Mouse (Mus musculus) hindbrain, embryonic 16.5 days (tissue): ENCODE results near the gene Zfp553. TPM values are rescaled to one million over a fixed set of nuclear protein-coding genes. Genes with fewer than 3 reads are reported as not detected.

ENCODE experiments used
- ATAC-seq: fragments of 200-750 bp; cut with Nextera tagmentation; 2 replicates; pipeline ENCODE4 v1.8.0; 2017; ENCODE audit warnings: moderate TSS enrichment, moderate library complexity
- H3K27ac ChIP-seq: fragments of 300-500 bp; sonication (generic); 2 replicates; pipeline ENCODE4 v1.5.1; 2014; ENCODE audit warnings: low read depth, mild to moderate bottlenecking, control low read depth, low read length, moderate library complexity
- H3K27me3 ChIP-seq: fragments of 300-500 bp; sonication (generic); replicated peaks from 2 replicates; pipeline ENCODE4 v1.6.1; 2014; ENCODE audit warnings: low read length; ENCODE audit not compliant: control insufficient read depth, insufficient read depth
- H3K36me3 ChIP-seq: fragments of 300-500 bp; sonication (generic); 2 replicates; pipeline ENCODE4 v1.6.1; 2014; ENCODE audit warnings: mild to moderate bottlenecking, low read length, moderate library complexity, mixed read lengths; ENCODE audit not compliant: control insufficient read depth, insufficient read depth
- H3K4me1 ChIP-seq: fragments of 300-500 bp; sonication (generic); 2 replicates; pipeline ENCODE4 v1.6.1; 2014; ENCODE audit warnings: low read depth, low read length; ENCODE audit not compliant: control insufficient read depth, insufficient read depth
- H3K4me2 ChIP-seq: fragments of 300-500 bp; sonication (generic); 2 replicates; pipeline ENCODE4 v1.6.1; 2014; ENCODE audit warnings: mild to moderate bottlenecking, low read length, control low read depth, moderate library complexity
- H3K4me3 ChIP-seq: fragments of 300-500 bp; sonication (generic); 2 replicates; pipeline ENCODE4 v1.5.1; 2014; ENCODE audit warnings: mild to moderate bottlenecking, low read length, control low read depth, moderate library complexity
- H3K9ac ChIP-seq: fragments of 300-500 bp; sonication (generic); 2 replicates; pipeline ENCODE4 v1.6.1; 2014; ENCODE audit warnings: low read depth, mild to moderate bottlenecking, control low read depth, low read length, moderate library complexity
- H3K9me3 ChIP-seq: fragments of 300-500 bp; sonication (generic); 2 replicates; pipeline ENCODE4 v1.6.1; 2014; ENCODE audit warnings: mild to moderate bottlenecking, low read length, moderate library complexity; ENCODE audit not compliant: control insufficient read depth
- WGBS: fragments of 180-500 bp; shearing (Covaris S2); extraction: QIAGEN DNeasy Blood & Tissue Kit; methylation state at CpG from one replicate; pipeline ENCODE4 v1.1.7; 2014; 5-methylcytosine and 5-hydroxymethylcytosine counted together
- polyA plus RNA-seq: library from polyadenylated mRNA; unstranded; fragments of >200 nt; fragmentation: Nextera tagmentation; extraction: Ambion mirVana; gene quantifications from 2 replicates; pipeline ENCODE4 v1.2.1, GENCODE M21; 2015

Zfp553 gene
- polyA plus RNA-seq, 1 experiment from 2014 or later, result 42.7 TPM

DNA sequence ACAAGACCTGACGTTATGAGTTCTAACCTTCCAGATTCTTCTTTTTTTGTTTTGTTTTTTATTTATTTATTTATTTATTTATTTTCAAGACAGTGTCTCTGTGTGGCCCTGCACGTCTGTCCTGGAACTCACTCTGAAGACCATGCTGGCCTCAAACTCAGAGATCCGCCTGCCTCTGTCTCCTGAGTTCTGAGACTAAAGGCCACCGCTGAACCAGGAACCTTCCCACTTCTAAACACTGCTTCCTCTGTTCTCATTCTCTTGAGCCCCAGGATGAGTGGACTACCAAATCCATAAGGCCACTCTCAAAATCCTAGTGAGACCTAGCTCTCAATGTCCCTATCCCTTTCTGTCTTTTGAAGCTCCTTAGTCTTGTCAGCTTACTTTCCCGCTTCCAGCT lies 23.0 kb upstream of the Zfp553 start:
- WGBS, result 78% methylated on average over 5 of the region's 5 CpGs
- no peak for ATAC-seq
- Histone ChIP-seq H3K9me3 (no peaks in the 10 kb centered on the region), H3K9ac (no peak overlapping the region), H3K4me1 (peaks cover 25% of the 10 kb centered on the region), H3K4me3 (no peak overlapping the region), H3K36me3 (no peaks in the 10 kb centered on the region), H3K4me2 (peak overlapping the region; percentile 87), H3K27ac (peak overlapping the region; percentile 85; the same call in 1 of the 2 replicates), H3K27me3 (no peaks in the 10 kb centered on the region)

DNA sequence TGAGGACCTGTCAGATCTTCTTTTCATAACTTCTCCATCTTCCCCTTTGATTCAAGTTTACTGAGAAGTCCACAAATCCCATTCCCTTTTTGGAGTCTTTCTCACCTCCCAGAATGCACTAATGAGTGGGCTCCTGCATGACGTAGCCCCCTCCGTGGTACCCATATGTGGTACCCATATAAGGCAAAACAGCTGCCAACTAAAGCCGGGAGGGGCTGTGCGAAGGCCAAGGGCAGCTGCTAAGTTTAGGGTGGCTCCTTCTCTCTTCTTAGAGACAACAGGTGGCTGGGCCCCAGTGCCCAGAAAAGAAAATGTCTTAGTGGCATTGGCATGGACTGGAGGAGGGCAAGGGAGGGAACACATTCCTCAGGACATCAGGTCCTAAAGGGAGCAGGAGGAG lies 22.6 kb upstream of the Zfp553 start:
- Histone ChIP-seq H3K36me3 (no peaks in the 10 kb centered on the region), H3K4me2 (no peak overlapping the region), H3K9ac (no peak overlapping the region), H3K9me3 (no peaks in the 10 kb centered on the region), H3K4me3 (no peak overlapping the region), H3K4me1 (peaks cover 21% of the 10 kb centered on the region), H3K27ac (no peak overlapping the region), H3K27me3 (no peaks in the 10 kb centered on the region)
- WGBS, result 87% methylated on average over 4 of the region's 4 CpGs
- ATAC-seq, result no peak

DNA sequence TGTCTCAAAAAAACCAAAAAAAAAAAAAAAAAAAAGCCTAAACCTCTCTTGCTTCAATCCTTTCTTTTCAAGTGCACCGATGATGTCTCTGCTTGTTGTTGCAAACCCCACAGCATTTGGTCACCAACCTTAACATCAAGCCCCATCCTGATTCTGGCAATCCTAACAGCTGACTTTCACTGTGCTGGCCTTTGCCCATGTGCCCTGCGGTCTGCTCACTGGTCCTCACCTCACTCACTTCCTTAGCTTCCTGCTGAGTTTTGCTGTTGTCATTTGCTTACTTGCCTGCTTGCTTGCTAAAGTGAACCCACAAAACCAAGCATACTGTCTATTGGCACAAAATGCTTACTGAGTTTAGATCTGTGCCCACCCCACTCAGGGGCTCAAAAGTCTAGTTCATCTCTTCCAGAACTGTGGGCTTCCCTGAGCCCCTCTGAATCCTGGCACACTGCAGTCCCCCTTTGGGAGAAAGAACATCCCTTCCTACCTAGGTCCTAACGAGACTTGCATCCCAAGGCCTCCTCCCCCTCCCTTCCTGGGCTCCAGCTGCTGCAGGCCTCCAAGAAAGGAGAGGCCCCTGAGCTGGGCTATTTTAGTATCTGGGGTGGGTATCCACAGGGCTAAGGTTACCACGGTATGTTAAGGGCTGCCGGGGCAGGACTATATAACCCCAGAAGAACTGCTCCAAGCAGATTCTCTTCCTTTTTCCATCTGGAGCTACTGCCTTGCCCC lies 21.7 kb upstream of the Zfp553 start:
- ATAC-seq, result no peak
- Histone ChIP-seq H3K27me3 (no peaks in the 10 kb centered on the region), H3K9me3 (no peaks in the 10 kb centered on the region), H3K36me3 (no peaks in the 10 kb centered on the region), H3K4me2 (no peak overlapping the region), H3K4me1 (peaks cover 14% of the 10 kb centered on the region), H3K4me3 (no peak overlapping the region), H3K27ac (no peak overlapping the region), H3K9ac (no peak overlapping the region)
- WGBS, result 68% methylated on average over 5 of the region's 5 CpGs

- H3K4me3 ChIP-seq, result no peak overlapping the region
- H3K4me2 ChIP-seq, result no peak overlapping the region
- no peaks in the 10 kb centered on the region for H3K36me3 ChIP-seq
- H3K4me1 ChIP-seq, result peaks cover 4% of the 10 kb centered on the region
- no peak for ATAC-seq
- no peak overlapping the region for H3K27ac ChIP-seq
- H3K27me3 ChIP-seq, result no peaks in the 10 kb centered on the region
- H3K9me3 ChIP-seq, result no peaks in the 10 kb centered on the region
- WGBS, result 88% methylated on average over 12 of the region's 12 CpGs
- H3K9ac ChIP-seq, result no peak overlapping the region
Measured at GRCm38 (mm10) chr7:127212432-127213250, 20.2 kb upstream of the Zfp553 start.

- WGBS, result 35% methylated on average over 7 of the region's 7 CpGs
- Histone ChIP-seq H3K27ac (no peak overlapping the region), H3K4me3 (no peak overlapping the region), H3K4me2 (no peak overlapping the region), H3K36me3 (no peaks in the 10 kb centered on the region), H3K27me3 (no peaks in the 10 kb centered on the region), H3K9me3 (no peaks in the 10 kb centered on the region), H3K4me1 (peaks cover 4% of the 10 kb centered on the region), H3K9ac (no peak overlapping the region)
- no peak for ATAC-seq
Measured at GRCm38 (mm10) chr7:127213485-127213884, 19.4 kb upstream of the Zfp553 start.

DNA sequence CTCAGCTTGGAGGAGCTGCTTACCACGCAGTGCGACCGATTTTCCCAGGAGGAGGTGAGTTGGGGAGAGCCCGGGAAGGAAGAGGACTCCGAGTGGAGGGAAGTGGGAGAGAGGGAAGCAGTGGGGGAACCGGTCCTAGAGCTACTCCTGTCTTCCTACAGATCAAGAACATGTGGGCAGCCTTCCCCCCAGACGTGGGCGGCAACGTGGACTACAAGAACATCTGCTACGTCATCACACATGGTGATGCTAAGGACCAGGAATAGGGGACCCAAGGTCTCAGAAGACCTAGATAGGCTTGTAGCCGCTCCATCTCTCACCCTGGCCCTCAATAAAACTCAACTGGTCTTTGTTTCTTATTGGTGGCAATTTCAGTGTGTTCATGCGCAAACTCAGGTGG lies 18.9 kb upstream of the Zfp553 start:
- Histone ChIP-seq H3K9me3 (no peaks in the 10 kb centered on the region), H3K36me3 (no peaks in the 10 kb centered on the region), H3K4me3 (no peak overlapping the region), H3K27ac (no peak overlapping the region), H3K4me1 (peaks cover 4% of the 10 kb centered on the region), H3K27me3 (no peaks in the 10 kb centered on the region), H3K9ac (no peak overlapping the region), H3K4me2 (peak overlapping the region; percentile 14; the same call in 1 of the 2 replicates)
- no peak for ATAC-seq
- WGBS, result 59% methylated on average over 12 of the region's 12 CpGs

DNA sequence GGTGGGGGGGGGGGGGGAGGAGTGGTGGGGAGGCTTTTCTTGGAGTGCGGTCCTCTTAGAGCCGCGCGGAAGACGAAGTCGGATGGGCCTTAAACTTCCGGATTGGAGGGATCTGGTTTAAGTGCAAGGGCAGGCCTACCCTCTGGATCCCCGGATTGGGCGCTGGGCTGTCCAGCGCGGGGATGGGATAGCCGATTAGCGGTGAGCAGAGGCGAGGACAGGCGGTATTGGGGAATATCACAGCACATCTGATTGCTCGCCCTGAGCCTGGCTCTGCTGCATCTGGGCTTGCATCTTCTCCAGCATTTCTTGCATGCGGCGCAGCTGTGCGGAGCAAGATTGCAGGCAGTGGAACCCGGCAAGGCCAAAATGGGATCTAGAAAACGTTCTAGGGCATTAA lies 18.3 kb upstream of the Zfp553 start:
- Histone ChIP-seq H3K27ac (no peak overlapping the region), H3K4me3 (no peak overlapping the region; the same call in 1 of the 2 replicates), H3K27me3 (no peaks in the 10 kb centered on the region), H3K9ac (no peak overlapping the region), H3K9me3 (no peaks in the 10 kb centered on the region), H3K36me3 (no peaks in the 10 kb centered on the region), H3K4me1 (peaks cover 1% of the 10 kb centered on the region), H3K4me2 (peak overlapping the region; percentile 56)
- WGBS, result 30% methylated on average over 21 of the region's 21 CpGs
- ATAC-seq, result no peak

DNA sequence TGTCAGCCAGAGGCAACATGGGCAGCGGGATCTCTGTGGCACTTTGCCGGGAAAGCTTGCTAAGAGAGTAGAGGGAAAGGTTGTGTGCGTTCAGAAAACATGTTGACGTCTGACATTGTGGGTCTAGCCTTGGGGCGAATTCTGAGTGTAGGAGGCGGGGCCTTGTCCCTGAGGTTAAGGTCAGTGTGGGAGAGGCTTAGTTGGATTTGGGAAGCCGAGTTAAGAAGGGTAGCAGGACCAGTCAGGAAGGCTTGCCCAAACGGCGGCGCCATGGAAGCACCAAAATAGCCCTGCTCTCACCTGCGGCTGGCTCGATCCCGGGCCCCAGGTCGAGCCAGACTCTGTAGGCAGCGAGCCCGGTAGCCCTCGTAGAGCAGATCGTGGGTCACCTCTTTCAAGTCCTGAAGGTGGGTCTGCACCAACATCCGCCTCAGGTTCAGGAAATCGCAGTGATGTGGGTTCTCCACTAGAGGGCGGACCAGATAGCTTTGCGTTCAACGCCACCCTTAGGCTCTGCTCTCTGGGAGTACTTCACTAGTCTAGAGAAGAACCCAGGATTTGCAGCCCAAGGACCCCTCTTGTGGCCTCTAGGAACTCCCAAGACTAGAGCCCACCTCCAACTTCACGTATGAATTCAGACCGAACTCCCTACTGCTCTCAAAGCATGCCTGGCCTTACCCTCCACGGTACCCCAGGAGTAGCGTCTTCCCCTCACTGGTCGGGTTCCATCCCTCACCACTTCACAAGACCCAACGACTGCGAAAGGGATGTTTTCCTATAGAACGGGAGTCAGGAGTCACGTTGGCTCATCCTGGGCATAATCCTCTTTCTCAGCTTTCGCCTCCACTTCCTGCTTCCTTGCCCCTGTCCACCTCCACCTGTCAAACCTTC lies 17.6 kb upstream of the Zfp553 start:
- Histone ChIP-seq H3K9me3 (no peaks in the 10 kb centered on the region), H3K4me3 (peak overlapping the region; percentile 32), H3K27ac (no peak overlapping the region), H3K4me1 (no peaks in the 10 kb centered on the region; the same call in none of the 2 replicates), H3K4me2 (peak overlapping the region; percentile 56), H3K36me3 (no peaks in the 10 kb centered on the region), H3K27me3 (no peaks in the 10 kb centered on the region), H3K9ac (peak overlapping the region; percentile 54)
- ATAC-seq, result 0 out of 2 replicates have a peak, but pooled peaks have one; percentile 35
- WGBS, result 27% methylated on average over 33 of the region's 33 CpGs
